Mouse (Mus musculus) stomach, postnatal 0 days (tissue): Measurements from ENCODE around the gene Fam189b.

ENCODE experiments used
- CTCF ChIP-seq: IDR thresholded peaks from 2 replicates; pipeline ENCODE4 v1.5.1; 2016; ENCODE audit warnings: antibody characterized with exemption, low read depth, mild to moderate bottlenecking, moderate library complexity
- EP300 ChIP-seq: optimal IDR thresholded peaks from 2 replicates; pipeline ENCODE3; 2016; ENCODE audit warnings: antibody characterized with exemption

DNA sequence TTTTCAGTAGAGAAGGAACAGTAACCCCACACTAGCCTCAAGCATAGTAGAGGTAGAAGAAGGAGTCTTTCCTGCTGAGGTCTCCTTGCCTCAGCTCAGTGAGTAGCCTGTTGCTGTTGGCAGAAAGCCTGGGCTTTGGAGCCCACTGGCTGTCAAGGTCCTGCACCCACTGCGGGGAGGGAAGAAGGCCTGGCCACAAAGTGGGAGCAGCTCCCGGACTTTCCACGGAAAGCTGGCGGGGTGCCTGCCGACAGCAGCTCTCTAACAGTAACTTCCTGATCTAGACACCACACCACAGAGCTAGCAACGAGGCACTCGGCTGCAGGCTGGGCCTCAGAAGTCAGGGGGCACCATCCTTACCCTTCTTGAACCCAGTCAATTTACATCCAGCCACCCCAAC, 27.8 kb downstream of the Fam189b start:
- no peak for TF ChIP-seq CTCF
- TF ChIP-seq EP300, result no peak
